Mouse (Mus musculus) embryonic facial prominence, embryonic 13.5 days (tissue): Measurements from ENCODE around the gene Mfsd2b. TPM values are rescaled to one million over a fixed set of nuclear protein-coding genes. Genes with fewer than 3 reads are reported as not detected.

Experiments used
- ATAC-seq: fragments of 200-750 bp; cut with Nextera tagmentation; 2 replicates; pipeline ENCODE4 v1.8.0; 2017; ENCODE audit warnings: low read depth; ENCODE audit not compliant: insufficient number of reproducible peaks, insufficient read depth, low FRiP score, low TSS enrichment
- H3K27ac ChIP-seq: fragments of 300-500 bp; sonication (generic); 2 replicates; pipeline ENCODE4 v1.5.1; 2015; ENCODE audit warnings: moderate library complexity, mild to moderate bottlenecking, inconsistent platforms
- H3K27me3 ChIP-seq: fragments of 300-500 bp; sonication (generic); 2 replicates; pipeline ENCODE4 v1.6.1; 2015; ENCODE audit warnings: mild to moderate bottlenecking, inconsistent platforms
- H3K36me3 ChIP-seq: fragments of 300-500 bp; sonication (generic); 2 replicates; pipeline ENCODE4 v1.6.1; 2015; ENCODE audit warnings: mild to moderate bottlenecking, inconsistent platforms
- H3K4me1 ChIP-seq: fragments of 300-500 bp; sonication (generic); 2 replicates; pipeline ENCODE4 v1.6.1; 2015; ENCODE audit warnings: inconsistent platforms
- H3K4me2 ChIP-seq: fragments of 300-500 bp; sonication (generic); 2 replicates; pipeline ENCODE4 v1.6.1; 2015; ENCODE audit warnings: moderate library complexity, mild to moderate bottlenecking, inconsistent platforms
- H3K4me3 ChIP-seq: fragments of 300-500 bp; sonication (generic); 2 replicates; pipeline ENCODE4 v1.5.1; 2015; ENCODE audit warnings: mild to moderate bottlenecking, inconsistent platforms
- H3K9ac ChIP-seq: fragments of 300-500 bp; sonication (generic); 2 replicates; pipeline ENCODE4 v1.6.1; 2015; ENCODE audit warnings: mild to moderate bottlenecking, inconsistent platforms
- H3K9me3 ChIP-seq: fragments of 300-500 bp; sonication (generic); 2 replicates; pipeline ENCODE4 v1.6.1; 2016; ENCODE audit warnings: inconsistent platforms
- WGBS: fragments of 180-500 bp; shearing (Covaris S2); methylation state at CpG from one replicate; pipeline ENCODE4 v1.1.7; 2015; ENCODE audit warnings: mixed read lengths; 5-methylcytosine and 5-hydroxymethylcytosine counted together
- polyA plus RNA-seq: library from polyadenylated mRNA; unstranded; fragments of >200 nt; fragmentation: Nextera tagmentation; extraction: Ambion mirVana; gene quantifications from 2 replicates; pipeline ENCODE4 v1.2.1, GENCODE M21; 2015

Mfsd2b gene
- polyA plus RNA-seq, 1 experiment from 2014 or later: 1.8 TPM

DNA sequence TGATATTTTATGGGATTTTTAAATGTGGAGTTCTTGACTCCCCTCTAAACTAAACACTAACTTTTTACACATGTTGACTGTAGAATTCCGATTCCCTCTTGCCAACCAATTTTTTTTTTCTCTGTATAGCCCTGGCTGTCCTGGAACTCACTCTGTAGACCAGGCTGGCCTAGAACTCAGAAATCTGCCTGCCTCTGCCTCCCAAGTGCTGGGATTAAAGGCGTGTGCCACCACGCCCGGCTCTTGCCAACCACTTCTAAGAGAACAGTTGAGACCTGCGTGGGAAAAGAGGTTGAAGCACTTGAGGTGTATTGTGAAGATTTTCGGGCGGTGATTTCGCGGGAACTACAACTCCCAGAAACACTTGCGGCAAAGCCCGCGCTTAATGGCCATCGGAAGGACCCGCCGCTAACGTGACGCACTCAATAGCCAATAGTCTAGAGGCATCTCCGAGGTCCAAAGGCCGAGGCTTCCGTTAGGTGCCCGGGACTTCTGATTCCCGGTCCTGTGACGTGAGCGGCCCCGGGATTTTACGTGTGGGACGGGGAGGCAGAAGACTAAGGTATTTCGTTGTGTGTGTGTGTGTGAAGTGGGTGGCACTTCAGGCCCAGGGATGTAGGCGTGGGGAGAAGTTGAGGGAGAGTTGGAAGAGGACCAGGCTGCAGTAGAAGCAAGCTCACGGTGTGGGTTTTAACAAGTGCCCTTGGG is 31.1 kb downstream of the Mfsd2b start, which contains the start of gene Wdcp:
Gene Wdcp (plus strand): TSS at position 414 of the 708 bp plus-strand sequence.
- Histone ChIP-seq H3K9me3 (no peaks in the 10 kb centered on the region), H3K36me3 (no peaks in the 10 kb centered on the region), H3K4me3 (peak within 1 kb of the TSS; percentile 78), H3K4me2 (peak within 1 kb of the TSS; percentile 91), H3K27me3 (peaks cover 6% of the 10 kb centered on the region), H3K9ac (peak within 1 kb of the TSS; percentile 75), H3K4me1 (peaks cover 24% of the 10 kb centered on the region), H3K27ac (peak within 1 kb of the TSS; percentile 57; the same call in 1 of the 2 replicates)
- under 1% methylated on average over 30 of the region's 30 CpGs for WGBS
- peak; percentile 90 for ATAC-seq

DNA sequence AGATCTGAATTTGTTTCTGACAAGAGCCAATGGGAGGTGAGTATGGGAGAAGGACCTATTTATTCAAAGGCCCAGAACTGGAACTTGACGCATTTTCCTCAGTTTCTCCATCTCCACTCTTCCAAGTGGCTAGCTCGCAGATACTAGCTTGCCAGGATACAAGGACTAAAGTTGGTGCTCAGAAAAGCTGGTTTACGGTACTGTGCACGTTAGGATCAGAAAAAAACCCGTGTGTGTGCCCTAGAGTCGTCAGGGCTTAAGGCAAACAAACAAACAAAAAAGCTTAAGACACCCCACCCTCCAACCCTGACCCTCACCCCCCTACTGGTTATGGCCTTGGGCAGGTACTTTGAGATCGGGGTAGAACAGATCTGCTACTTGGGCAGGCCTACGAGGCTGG is 31.7 kb downstream of the Mfsd2b start:
- no peaks in the 10 kb centered on the region for H3K36me3 ChIP-seq
- H3K4me1 ChIP-seq: peaks cover 24% of the 10 kb centered on the region
- no peaks in the 10 kb centered on the region for H3K9me3 ChIP-seq
- ATAC-seq: no peak
- no peak overlapping the region for H3K27ac ChIP-seq
- no peak overlapping the region for H3K9ac ChIP-seq
- 83% methylated on average over 8 of the region's 8 CpGs for WGBS
- H3K4me2 ChIP-seq: no peak overlapping the region
- H3K4me3 ChIP-seq: 0 out of 2 replicates have a peak overlapping the region, but pooled peaks have one; percentile 78
- peaks cover 6% of the 10 kb centered on the region for H3K27me3 ChIP-seq

DNA sequence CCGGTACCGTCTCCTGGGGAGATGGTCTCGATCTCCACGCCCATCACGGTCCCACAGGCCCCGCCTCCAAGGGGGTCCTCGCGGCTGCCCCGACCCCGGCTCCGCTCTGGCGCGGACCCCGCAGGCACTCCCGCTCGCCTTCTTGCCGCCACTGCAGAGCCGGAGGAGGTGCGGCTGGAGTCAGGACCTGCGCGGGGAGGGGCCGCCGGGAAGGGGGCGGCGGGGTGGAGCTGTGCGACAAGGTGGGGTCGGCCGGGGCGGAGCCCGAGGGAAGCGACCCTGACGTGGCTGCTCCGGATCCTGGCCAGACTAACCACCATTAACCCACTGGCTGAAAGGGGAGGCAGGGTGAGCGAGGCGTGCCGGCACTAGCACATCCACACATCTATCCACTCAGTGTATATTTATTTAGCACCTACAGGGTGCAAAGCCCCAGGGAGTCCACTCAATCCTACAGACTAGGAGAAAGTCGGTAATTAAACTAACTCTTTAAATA is 32.7 kb downstream of the Mfsd2b start, which contains the start of gene Fkbp1b:
Gene Fkbp1b (minus strand): TSS at position 200 of the 496 bp plus-strand sequence.
- Histone ChIP-seq H3K4me2 (peak within 1 kb of the TSS; percentile 91), H3K4me1 (peaks cover 24% of the 10 kb centered on the region), H3K27ac (peak within 1 kb of the TSS; percentile 28; the same call in 1 of the 2 replicates), H3K4me3 (peak within 1 kb of the TSS; percentile 78), H3K9ac (peak within 1 kb of the TSS; percentile 76), H3K36me3 (no peaks in the 10 kb centered on the region), H3K27me3 (peaks cover 6% of the 10 kb centered on the region), H3K9me3 (no peaks in the 10 kb centered on the region)
- ATAC-seq: 0 out of 2 replicates have a peak, but pooled peaks have one; percentile 57
- under 1% methylated on average over 36 of the region's 37 CpGs for WGBS

DNA sequence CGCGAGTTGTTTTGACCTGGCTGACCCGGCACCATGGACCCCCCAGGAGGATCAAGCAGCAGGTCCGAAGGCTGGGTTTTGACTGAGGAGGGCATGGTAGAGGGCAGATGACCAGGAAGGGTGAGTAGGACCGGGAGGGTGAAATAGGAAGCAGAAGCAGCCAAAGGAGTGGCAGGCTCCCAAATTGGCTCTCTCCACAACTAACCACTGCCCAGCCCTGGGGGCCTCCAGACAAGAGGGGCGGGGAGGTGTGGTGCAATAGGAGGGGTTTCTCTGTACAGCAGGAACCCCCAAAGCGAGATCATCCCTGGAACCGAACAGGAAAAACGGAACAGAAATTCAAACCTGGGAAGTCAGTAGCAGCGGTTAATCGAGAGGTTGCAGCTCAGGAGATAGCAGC is 33.4 kb downstream of the Mfsd2b start:
- Histone ChIP-seq H3K27me3 (peaks cover 6% of the 10 kb centered on the region), H3K9me3 (no peaks in the 10 kb centered on the region), H3K4me2 (peak overlapping the region; percentile 91), H3K27ac (no peak overlapping the region), H3K4me3 (peak overlapping the region; percentile 78), H3K4me1 (peaks cover 24% of the 10 kb centered on the region), H3K36me3 (no peaks in the 10 kb centered on the region), H3K9ac (peak overlapping the region; percentile 76)
- WGBS: 1% methylated on average over 11 of the region's 11 CpGs
- no peak for ATAC-seq

DNA sequence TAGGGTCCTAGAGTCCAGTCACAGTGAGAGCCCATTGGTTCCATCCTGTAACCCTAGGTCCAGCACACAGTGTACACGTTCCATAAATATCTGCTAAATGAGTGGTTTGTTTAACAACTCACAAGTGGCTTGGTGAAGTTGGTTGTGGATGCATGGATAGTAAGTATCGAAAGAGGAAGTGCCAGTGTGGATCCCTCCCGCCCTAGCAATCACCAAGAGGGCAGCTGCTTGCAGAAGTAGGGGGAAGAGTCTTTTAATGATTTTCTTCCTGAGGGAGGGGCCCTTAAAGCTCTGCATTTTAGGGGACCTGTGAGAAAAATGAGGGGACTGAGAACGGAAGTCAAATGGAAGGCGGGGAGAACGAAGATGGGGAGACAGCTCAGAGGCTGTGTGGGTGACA is 34.1 kb downstream of the Mfsd2b start:
- Histone ChIP-seq H3K9me3 (no peaks in the 10 kb centered on the region), H3K9ac (0 out of 2 replicates have a peak overlapping the region, but pooled peaks have one; percentile 21), H3K4me1 (peaks cover 24% of the 10 kb centered on the region), H3K27ac (no peak overlapping the region), H3K36me3 (no peaks in the 10 kb centered on the region), H3K27me3 (peaks cover 6% of the 10 kb centered on the region), H3K4me2 (peak overlapping the region; percentile 91), H3K4me3 (no peak overlapping the region)
- ATAC-seq: no peak
- 57% methylated on average over 6 of the region's 6 CpGs for WGBS

DNA sequence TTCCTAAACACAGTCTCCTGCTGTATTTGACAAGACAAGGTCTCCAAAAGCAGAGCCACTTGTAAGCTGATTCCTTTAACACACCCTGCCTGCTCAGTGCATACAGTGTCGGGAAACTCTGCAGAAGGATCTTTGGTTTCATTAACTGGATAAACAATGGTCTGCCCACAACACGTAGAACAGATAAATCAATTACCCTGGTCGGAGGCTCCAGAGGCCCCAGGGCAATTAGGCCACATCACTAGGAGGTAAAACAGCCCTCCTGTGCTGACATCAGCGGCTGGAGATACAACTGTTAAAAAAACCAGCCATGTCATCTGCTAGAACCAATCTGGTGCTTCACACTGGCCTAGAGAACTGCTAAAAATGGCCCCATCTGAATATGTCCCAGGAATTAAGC is 37.2 kb downstream of the Mfsd2b start:
- WGBS: 30% methylated on average over 4 of the region's 4 CpGs
- Histone ChIP-seq H3K36me3 (peaks cover 3% of the 10 kb centered on the region), H3K9ac (no peak overlapping the region), H3K9me3 (no peaks in the 10 kb centered on the region), H3K27me3 (peaks cover 6% of the 10 kb centered on the region), H3K4me3 (no peak overlapping the region), H3K4me2 (no peak overlapping the region), H3K27ac (no peak overlapping the region), H3K4me1 (peaks cover 12% of the 10 kb centered on the region)
- no peak for ATAC-seq

DNA sequence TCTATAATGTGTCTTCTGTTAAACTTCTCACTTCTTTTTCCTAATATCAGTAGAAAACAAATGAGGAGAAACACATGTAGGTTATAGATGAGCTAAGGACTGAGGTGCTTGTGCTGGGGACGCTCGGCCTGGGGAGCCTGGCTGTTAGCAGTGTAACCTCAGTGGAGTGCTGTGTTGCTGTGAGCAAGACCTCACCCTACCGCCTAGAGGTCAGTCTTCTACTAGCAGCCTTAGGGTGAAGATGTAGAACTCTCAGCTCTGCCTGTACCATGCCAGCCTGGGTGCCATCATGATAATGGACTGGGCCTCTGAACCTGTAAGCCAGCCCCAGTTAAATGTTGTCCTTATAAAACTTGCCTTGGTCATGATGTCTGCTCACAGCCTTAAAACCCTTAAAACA is 46.9 kb downstream of the Mfsd2b start:
- Histone ChIP-seq H3K4me3 (no peak overlapping the region), H3K9ac (no peak overlapping the region), H3K4me1 (no peaks in the 10 kb centered on the region), H3K4me2 (no peak overlapping the region), H3K27me3 (no peaks in the 10 kb centered on the region), H3K27ac (no peak overlapping the region), H3K36me3 (peaks cover 86% of the 10 kb centered on the region), H3K9me3 (no peaks in the 10 kb centered on the region)
- 67% methylated on average over 3 of the region's 3 CpGs for WGBS
- no peak for ATAC-seq

DNA sequence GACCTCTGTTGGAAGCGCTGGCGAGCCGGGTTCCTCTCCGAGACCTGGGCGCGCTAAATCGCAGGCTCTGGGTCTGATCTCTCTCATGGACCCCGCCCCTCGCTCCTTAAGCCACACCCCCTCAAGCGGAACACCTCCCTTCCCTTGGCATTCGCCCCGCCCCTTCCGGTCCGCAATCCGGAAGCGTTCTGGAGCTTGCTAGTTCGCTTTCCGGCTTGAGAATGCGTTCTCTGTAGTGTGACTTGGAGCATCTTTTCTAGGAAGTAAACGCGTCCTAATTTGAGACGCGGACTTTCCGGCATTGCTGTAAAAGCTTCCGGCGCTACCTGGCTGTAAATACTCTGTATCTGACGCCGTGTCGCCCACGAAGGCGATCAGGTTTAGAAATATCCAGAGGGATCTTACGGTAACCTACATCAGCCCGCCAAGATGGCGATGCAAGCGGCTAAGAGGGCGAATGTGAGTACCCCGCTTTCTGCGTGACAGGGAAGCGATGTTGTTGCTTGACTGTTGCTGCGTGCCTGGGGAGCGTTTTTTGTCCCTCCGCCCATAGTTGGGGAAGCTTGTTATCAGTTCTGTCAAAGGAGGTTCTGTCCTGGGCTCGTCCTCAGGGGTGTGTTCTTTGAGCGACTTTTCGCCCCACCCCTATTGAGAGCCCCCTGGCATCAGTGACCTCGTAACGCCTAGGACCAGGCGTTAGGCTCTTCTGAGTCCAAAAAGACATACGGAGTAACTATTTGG is 56.6 kb downstream of the Mfsd2b start, which contains the start of gene Sf3b6:
Gene Sf3b6 (plus strand): TSS at position 184 of the 741 bp plus-strand sequence.
- ATAC-seq: peak; percentile 96
- Histone ChIP-seq H3K4me1 (peaks cover 14% of the 10 kb centered on the region), H3K9me3 (no peaks in the 10 kb centered on the region), H3K36me3 (peaks cover 26% of the 10 kb centered on the region), H3K4me2 (peak within 1 kb of the TSS; percentile 78), H3K9ac (peak within 1 kb of the TSS; percentile 80), H3K27ac (peak within 1 kb of the TSS; percentile 93), H3K4me3 (peak within 1 kb of the TSS; percentile 78), H3K27me3 (no peaks in the 10 kb centered on the region)
- under 1% methylated on average over 49 of the region's 49 CpGs for WGBS

DNA sequence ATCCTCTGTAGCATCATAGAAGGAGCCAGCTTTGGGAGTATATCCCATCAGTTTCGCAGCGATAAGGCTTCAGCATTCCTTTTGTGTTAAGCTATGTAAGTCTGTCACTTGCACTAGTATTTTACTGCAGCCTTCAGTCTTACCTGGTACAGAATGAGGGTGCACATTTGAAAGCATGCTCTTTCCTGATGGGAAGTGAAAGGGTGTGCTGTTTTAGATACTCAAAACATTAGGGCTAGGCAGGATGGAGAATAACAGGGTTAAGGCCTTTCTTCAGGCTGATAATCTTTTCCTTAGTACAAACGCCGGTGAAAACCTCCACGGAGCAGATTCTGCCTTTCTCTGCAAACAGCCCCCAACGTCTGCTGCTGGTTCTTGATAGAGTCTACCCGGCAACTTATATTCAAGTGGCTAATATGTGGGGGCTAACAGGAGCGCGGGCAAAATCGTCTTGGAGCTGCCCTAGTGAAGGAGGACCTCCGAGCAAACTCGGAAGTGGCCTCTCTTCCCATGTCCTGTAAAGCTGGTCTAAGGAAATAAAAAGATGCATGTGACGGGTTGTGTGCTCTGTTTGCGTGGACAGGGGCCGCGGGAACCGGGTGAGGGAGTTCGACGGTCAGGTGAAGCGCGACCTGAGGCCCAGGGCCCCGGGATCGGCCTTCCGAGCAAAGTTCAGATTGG is 57.3 kb downstream of the Mfsd2b start:
- H3K27ac ChIP-seq: peak overlapping the region; percentile 93
- H3K27me3 ChIP-seq: no peaks in the 10 kb centered on the region
- H3K4me2 ChIP-seq: peak overlapping the region; percentile 78
- H3K4me3 ChIP-seq: peak overlapping the region; percentile 78
- peak overlapping the region; percentile 80 for H3K9ac ChIP-seq
- peaks cover 14% of the 10 kb centered on the region for H3K4me1 ChIP-seq
- no peaks in the 10 kb centered on the region for H3K9me3 ChIP-seq
- H3K36me3 ChIP-seq: peaks cover 19% of the 10 kb centered on the region
- ATAC-seq: peak; percentile 7
- WGBS: 9% methylated on average over 24 of the region's 24 CpGs

DNA sequence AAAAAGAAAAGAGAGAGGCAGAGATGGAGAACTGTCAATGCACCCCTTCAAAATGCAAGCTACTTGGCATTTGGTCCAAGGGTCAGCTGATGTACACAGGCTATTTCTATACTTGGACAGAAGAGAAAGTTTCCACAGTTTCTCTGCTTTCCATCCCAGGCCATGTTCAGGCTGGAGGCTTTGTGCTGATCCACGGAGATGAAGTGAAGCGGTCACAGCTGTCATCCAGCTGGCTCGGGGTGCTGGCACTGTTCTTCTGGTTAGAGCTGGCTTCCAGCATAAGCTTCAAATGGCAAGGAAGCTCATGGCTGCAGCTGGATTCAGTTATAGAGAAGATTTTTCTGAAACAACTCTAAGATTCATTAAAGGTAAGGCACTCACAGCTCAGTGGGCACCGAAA is 60.5 kb downstream of the Mfsd2b start:
- no peaks in the 10 kb centered on the region for H3K27me3 ChIP-seq
- no peak overlapping the region for H3K4me2 ChIP-seq
- ATAC-seq: no peak
- WGBS: 68% methylated on average over 4 of the region's 4 CpGs
- peaks cover 9% of the 10 kb centered on the region; the same call in 1 of the 2 replicates for H3K4me1 ChIP-seq
- no peaks in the 10 kb centered on the region for H3K9me3 ChIP-seq
- no peak overlapping the region for H3K9ac ChIP-seq
- H3K27ac ChIP-seq: no peak overlapping the region
- H3K4me3 ChIP-seq: no peak overlapping the region
- H3K36me3 ChIP-seq: no peaks in the 10 kb centered on the region
